Mouse (Mus musculus): ENCODE data around the gene Thbs1.

Thbs1 gene

DNA sequence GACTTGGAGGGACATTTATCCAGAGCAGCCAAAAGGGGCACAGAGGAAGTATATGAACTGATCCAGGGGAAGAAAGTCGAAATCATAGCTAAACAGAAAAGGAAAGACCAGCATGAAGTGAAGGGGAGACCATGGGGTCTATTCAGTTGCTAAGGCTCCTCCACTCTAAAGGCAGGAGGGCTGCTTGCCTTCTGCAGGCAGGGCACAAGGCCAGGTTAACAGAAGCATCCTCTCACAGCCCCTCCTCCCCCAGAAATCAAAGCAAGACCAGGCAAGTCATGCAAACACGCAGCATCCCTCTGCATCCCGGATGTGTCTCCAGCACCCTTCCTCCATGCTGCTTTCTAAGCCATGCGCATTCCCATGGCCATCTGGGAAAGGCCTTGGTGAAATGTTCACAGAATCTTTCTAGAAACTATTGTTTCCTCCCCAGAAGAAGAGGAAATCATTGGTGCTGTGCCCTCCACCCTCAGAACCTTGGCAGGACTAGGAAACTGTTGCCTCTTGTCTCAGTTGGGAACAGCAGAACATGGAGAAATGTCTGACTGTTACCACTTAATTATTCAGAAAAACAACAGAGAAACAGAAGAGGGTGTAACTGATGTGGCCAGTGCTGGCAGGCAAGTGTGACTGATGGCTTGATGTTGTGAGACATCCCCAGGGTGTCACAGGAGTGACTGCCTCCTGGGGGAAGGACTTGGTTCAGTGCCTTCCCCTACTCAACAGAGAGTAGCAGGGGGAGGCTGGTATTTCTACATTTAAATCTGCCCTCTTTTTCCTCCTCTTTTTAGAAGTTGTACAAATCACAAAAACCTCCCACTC lies 36.9 kb downstream of the Thbs1 start:
- DNase-seq (ENCODE audit: low read depth, low spot score) = no peak

DNA sequence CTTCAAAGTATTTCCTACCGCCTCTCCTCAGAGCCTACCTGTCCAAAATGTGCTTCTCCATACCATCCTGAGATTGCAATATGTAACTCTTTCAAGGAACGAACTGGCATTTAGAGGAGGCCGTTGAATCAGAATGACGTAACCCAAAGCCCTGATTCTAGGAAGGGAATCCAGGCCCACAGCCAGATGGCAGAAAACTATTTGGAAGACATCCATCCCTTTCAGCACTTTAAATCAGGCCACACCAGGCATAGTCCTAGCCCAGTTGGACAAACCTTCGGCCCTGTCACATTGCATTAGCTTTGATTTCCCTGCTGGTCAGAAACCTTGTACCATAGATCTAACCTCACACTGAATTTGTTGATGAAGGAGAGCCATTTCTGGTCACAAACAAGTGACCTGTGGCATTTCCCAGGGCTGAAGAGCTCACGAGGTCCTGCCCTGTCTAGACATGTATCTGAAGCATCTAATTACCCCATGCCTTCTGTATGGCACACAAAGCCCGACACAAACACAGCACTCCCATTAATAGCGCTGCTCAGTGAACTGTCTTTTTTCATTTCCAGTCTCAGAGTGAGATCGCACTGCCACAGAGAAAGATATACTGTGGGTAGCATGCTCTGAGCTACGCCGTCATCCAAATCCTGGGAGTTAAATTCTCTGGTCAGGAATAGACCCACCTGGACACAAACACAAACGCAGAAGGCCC lies 38.3 kb downstream of the Thbs1 start:
- no peak for DNase-seq (ENCODE audit: low read depth, low spot score)

DNA sequence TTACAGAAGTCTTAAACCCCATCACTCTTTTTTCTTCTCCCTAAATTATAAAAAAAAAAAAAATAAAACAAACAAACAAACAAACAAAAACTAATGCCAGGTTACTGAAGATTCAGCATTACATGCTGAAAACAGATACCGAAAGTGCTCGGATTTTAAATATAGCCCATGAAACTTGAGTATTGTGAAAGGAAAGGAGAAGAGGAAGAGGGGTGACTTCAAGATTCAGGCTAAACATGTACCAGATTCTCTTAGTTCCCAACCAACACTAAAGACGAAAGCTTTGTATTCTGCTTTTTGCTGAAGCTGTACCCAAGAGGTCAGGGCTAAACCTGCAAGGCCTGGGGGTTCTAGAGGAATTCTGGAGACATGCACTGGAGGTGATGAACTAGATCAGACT lies 46.4 kb downstream of the Thbs1 start:
- no peak for DNase-seq (ENCODE audit: low read depth, low spot score)

DNA sequence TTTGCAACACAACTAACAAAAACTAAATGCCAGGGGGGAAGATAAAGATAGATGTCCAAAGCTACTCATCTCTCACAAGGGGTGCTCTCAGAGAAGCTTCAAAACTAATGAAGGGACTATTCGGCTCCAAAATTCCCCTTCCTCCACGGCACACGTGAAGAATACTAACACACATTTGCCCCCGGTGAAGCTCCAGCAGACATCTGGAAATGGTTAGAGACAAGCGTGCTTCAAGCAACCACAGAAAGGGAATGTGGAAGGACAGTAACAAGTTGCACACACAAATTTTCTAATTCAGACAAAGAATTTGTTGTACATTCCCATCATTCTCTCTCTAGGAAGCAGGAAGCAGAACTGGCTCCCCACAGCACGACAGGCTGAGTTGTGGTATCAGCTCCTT lies 47.5 kb downstream of the Thbs1 start:
- DNase-seq (ENCODE audit: low read depth, low spot score) = no peak

DNA sequence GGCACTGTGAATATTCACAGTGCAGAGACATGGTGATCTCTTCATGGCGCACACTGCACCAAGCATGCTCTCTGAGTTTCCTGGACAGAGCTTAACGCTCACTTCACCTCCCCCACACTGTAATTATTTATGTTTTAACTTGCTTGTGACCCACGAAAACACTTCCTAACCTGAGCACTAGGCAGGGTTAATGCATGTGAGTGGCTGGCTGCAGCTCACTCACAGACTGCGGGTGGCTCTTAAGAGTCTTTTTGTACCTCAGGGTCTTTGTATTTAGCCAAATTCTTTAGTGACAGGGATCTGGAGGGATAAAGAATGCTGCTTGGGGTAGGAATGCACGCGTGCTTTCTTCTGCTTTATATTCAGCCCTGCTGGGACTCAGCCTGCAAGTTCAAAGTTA lies 48.9 kb downstream of the Thbs1 start:
- no peak for DNase-seq (ENCODE audit: low read depth, low spot score)

DNA sequence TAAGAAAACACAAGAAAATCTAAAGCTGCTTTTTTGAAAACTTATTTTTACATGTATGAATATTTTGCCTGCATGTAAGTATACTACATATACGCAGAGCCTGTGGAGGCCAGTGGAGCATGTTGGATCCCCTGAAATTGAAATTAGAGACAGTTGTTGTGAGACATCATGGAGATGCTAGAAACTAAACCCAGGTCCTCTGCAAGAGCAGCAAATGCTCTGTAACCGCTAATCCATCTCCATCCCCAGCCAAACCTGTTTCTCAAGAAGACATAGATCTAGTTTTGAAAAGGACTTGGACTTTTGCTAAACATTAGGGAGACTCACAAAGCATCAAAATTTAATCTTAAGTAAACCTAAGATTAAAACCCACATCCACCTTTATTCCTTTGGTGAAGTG lies 49.3 kb downstream of the Thbs1 start:
- DNase-seq (ENCODE audit: low read depth, low spot score) = no peak

DNA sequence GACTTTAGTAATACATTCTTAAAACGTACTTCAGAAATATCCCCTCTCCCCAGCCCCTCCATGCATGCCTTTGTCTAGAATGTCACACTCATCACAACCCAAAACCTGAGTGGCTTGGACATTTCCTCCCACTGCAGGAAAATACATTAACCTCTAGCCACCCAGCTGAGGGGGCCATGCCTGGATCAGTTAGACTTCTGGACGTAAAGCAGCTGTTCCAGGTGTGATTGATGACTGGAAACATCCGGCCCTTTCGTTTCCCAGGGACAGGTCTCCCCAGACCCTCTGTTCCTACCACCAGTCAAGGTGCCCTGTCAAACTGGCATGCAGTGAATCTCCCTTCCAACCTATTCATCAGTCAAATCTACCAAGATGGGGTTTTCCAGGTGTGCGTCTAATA lies 50.8 kb downstream of the Thbs1 start:
- no peak for DNase-seq (ENCODE audit: low read depth, low spot score)

DNA sequence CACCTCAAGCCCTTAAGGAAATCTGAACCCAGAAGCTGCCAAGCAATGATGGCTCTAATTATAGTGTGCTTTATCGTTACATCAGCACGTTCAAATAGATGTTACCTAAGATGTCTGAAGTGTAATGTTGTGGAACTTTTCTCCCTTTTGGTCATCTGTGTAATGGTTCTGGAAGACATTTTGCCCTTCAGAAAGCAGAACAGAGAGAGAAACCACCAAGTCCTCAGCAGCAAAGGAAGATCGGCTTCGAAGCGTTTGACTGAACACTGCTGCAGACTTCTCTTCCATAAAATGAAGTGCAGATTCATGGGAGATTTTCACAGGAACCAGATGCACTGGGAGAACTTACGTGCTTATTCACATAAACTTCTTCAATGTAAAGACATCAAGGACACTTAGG lies 52.5 kb downstream of the Thbs1 start:
- DNase-seq (ENCODE audit: low read depth, low spot score) = no peak

DNA sequence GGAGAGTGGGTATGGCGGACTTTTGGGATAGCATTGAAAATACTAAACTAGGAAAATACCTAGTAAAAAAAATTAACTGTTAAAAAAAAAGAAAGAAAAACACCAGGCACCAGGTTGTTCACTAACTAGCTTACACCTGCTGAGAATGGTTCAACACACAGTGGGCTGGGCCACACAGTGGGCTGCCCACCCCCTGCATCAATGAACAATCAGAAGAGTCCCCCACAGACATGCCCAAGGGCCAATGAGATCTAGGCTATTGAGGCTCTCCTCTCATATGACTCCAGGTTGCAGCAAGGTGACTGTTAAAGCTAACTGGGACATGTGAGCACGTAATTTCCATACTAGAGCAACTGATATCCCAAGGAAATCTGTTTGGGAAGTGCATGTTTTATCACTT lies 54.0 kb downstream of the Thbs1 start:
- no peak for DNase-seq (ENCODE audit: low read depth, low spot score)

DNA sequence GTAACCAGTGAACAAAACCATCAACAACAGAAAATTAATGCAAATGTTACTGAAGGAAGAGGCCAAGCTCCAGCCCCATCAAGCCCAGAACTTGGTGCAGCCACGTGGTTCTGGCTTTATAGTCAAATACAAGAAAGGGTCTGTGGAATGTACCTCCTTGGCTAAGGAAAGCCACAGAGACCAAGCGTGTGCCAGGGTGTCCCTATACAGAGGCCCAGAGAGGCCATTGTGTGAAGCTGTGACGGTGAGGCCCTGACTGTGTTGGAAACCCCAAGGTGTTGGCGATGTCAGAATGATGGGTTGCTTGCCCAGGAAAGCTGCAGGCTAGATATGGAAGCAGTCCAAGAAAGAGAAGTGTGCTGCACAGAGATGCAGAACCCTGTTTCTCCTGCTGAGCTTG lies 56.1 kb downstream of the Thbs1 start:
- no peak for DNase-seq (ENCODE audit: low read depth, low spot score)

DNA sequence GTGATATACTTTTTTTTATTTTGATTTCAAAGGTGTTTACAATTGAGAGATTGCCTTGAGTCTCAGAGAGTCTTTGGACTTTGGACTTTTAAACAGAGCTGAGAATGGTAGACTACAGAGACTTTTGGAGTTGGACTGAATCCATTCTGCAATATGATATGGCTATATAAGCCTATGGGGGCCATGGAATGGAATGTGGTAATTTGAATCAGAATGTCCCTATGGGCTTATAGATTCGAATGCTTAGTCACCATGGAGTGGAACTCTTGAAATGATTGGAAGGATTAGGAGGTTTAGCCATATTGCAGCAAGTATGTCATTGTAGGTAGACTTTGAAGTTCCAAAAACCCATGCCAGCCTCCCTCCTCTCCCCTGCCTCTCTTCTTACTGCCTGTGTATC lies 56.5 kb downstream of the Thbs1 start:
- DNase-seq (ENCODE audit: low read depth, low spot score) = no peak

DNA sequence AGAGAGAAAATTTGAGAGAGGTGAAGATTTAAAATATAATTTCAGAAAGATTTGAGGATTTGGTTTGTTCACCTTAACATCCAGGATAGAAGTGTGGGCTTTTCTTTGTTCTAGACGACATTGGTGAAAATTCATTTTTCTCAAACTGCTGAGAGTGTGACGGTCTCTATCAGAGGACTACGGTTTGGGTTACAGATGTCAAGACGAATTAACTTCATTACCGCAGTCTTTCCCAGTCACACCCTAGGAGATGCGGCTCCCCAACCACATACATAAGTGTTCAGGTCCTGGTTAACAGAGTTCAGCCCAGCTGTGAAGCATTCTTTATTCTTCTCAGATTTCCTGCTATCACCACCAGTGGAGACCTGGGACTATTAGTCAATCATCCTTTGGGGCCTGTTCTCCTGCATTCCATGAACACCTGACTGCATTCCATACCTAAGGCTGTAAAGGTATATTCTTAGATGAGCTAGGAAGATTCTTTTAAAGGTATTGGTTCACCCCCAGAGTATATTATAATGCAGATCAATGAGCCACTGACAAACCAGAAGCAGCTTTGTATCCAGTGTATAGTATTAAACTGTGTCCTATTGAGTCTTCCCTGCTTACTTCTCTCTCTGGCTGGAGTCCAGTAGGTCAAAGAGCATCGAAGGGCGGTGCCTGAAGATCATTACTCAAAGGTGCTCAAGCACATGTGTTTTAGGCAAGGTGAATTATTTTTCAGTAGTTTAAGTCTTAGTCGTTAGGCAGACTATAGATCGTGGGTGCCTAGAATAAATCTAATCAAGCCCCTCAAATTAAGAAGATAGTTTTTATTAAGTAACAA lies 63.1 kb downstream of the Thbs1 start:
- no peak for DNase-seq (ENCODE audit: low read depth, low spot score)

All from WW6 (cell line).